Comparison of ENCODE assay signal across 7 mouse cellular contexts in the genomic region with DNA sequence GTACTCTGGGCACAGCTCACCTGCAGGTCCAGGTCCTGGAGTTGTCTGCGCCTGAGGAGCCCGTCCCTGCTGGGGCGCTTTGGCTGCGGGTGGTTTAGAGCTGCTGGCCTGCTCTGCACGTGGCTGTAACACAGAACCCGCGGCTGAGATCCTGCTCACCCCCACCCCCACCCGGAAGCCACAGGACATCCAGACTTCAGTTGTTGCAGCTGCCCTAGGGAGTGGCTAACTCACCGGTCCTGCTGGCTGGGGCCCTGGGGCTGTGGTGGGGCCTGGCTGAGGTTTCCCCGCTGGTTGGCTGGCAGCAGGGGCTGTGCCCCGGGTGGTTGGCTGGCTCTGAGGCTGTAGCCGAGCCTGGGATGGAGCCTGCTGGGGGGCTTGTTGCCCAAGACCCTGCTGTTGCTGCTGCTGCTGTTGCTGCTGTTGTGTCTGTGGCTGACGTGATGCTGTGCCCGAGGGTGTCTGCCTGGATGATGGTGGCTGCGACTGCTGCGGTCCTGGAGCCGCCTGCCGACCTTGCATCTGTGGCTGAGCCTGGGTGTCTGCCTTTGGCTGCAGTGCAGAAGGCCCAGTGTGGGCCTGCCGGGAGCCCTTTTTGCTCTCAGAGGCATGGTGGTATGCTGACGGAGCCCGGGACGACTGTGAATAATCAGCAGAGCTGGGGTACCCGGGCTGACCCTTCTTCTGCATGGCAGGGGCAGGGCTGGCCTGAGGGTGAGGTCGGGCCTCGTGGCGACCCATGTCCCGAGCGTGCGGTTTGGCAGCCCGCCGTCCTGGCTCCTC. TPM values are rescaled to one million over a fixed set of nuclear protein-coding genes. Genes with fewer than 3 reads are reported as not detected.
DNase-seq lines count a peak whose midpoint lies in the region; ATAC-seq lines count a peak whose summit lies in the region.

No protein-coding gene starts in this region.

- H3K9me3 ChIP-seq in hindbrain, embryonic 16.5 days (ENCODE audit: control insufficient read depth, low read length) = no peaks in the 10 kb centered on the region
- no peaks in the 10 kb centered on the region for H3K9me3 ChIP-seq in midbrain, embryonic 16.5 days (replicated peaks; ENCODE audit: control insufficient read depth, low read length, poor library complexity, severe bottlenecking)

- intact Hi-C loops in gastrocnemius, postnatal 36 days (cut with DNase I) = loop anchor here (10.0 kb wide), 1 partner anchor 330 kb away; a partner anchor contains a TSS

- H3K9ac ChIP-seq in hindbrain, embryonic 16.5 days (ENCODE audit: low read depth, low read length) = peak overlapping the region; percentile 18; the same call in 1 of the 2 replicates
- peak overlapping the region; percentile 18; the same call in 1 of the 2 replicates for H3K9ac ChIP-seq in midbrain, embryonic 16.5 days (ENCODE audit: low read depth, low read length)

- no peak overlapping the region for H3K4me2 ChIP-seq in hindbrain, embryonic 16.5 days (ENCODE audit: low read length)
- H3K4me2 ChIP-seq in midbrain, embryonic 16.5 days (ENCODE audit: low read length) = no peak overlapping the region

- no peak overlapping the region; the same call in 1 of the 2 replicates for H3K27ac ChIP-seq in hindbrain, embryonic 16.5 days (ENCODE audit: low read depth, low read length)
- H3K27ac ChIP-seq in midbrain, embryonic 16.5 days (ENCODE audit: low read length) = 0 out of 2 replicates have a peak overlapping the region, but pooled peaks have one; percentile 6

- 0 out of 2 replicates have a peak, but pooled peaks have one; percentile 26 for ATAC-seq in hindbrain, embryonic 16.5 days
- peak; percentile 43; the same call in 1 of the 2 replicates for ATAC-seq in midbrain, embryonic 16.5 days

- peaks cover 11% of the 10 kb centered on the region for H3K36me3 ChIP-seq in hindbrain, embryonic 16.5 days (ENCODE audit: control insufficient read depth, insufficient read depth, low read length)
- H3K36me3 ChIP-seq in midbrain, embryonic 16.5 days (ENCODE audit: control insufficient read depth, insufficient read depth, low read length) = peaks cover 26% of the 10 kb centered on the region

- H3K27me3 ChIP-seq in hindbrain, embryonic 16.5 days (replicated peaks; ENCODE audit: control insufficient read depth, insufficient read depth, low read length) = no peaks in the 10 kb centered on the region
- H3K27me3 ChIP-seq in midbrain, embryonic 16.5 days (ENCODE audit: control insufficient read depth, insufficient read depth, low read depth, low read length) = no peaks in the 10 kb centered on the region

- 30% methylated on average over 30 of the region's 31 CpGs for WGBS in hindbrain, embryonic 16.5 days
- 33% methylated on average over 31 of the region's 31 CpGs for WGBS in midbrain, embryonic 16.5 days

- H3K4me1 ChIP-seq in hindbrain, embryonic 16.5 days (ENCODE audit: control insufficient read depth, insufficient read depth, low read depth, low read length) = peaks cover 6% of the 10 kb centered on the region; the same call in 1 of the 2 replicates
- H3K4me1 ChIP-seq in midbrain, embryonic 16.5 days (ENCODE audit: control insufficient read depth, insufficient read depth, low read length) = no peaks in the 10 kb centered on the region

- H3K4me3 ChIP-seq in hindbrain, embryonic 16.5 days (ENCODE audit: low read length) = no peak overlapping the region
- no peak overlapping the region for H3K4me3 ChIP-seq in midbrain, embryonic 16.5 days (ENCODE audit: low read depth, low read length)

- peak; percentile 50 to 63 for DNase-seq in spleen, postnatal 10 days (ENCODE audit: low spot score in 2 of 2)
- no peak for DNase-seq in spleen, adult 18-20 months
- DNase-seq in cerebellum, postnatal 14 days = peak; percentile 62 to 64
- DNase-seq in gastrocnemius, postnatal 36 days = no peak
- DNase-seq in kidney, adult 9 months = no peak

RNA-seq across cellular contexts. Expression of a gene that starts 10.6 kb away (rescaled TPM):
- polyA plus RNA-seq in hindbrain, embryonic 16.5 days (2015; fragmentation: Nextera tagmentation; extraction: Ambion mirVana) = 58.6 and 60.9 TPM in 2 replicates
- 46.0 and 50.8 TPM in 2 replicates for polyA plus RNA-seq in midbrain, embryonic 16.5 days (2015; fragmentation: Nextera tagmentation; extraction: Ambion mirVana)
- total RNA-seq in gastrocnemius, postnatal 36 days (2021) = 10 to 100 TPM; 26.0 to 31.0 TPM

RNA-seq across cellular contexts. Expression of a gene that starts 21.8 kb away (rescaled TPM):
- polyA plus RNA-seq in hindbrain, embryonic 16.5 days (2015; fragmentation: Nextera tagmentation; extraction: Ambion mirVana) = 47.6 and 53.9 TPM in 2 replicates
- polyA plus RNA-seq in midbrain, embryonic 16.5 days (2015; fragmentation: Nextera tagmentation; extraction: Ambion mirVana) = 53.4 and 53.9 TPM in 2 replicates
- total RNA-seq in gastrocnemius, postnatal 36 days (2021) = 100 to 1,000 TPM; 141 to 153 TPM

RNA-seq across cellular contexts. Expression of a gene that starts 24.7 kb away (rescaled TPM):
- not detected in 2 replicates for polyA plus RNA-seq in hindbrain, embryonic 16.5 days (2015; fragmentation: Nextera tagmentation; extraction: Ambion mirVana)
- 0.09 TPM in 1 of 2 replicates, not detected in the other for polyA plus RNA-seq in midbrain, embryonic 16.5 days (2015; fragmentation: Nextera tagmentation; extraction: Ambion mirVana)
- total RNA-seq in gastrocnemius, postnatal 36 days (2021) = not detected

RNA-seq across cellular contexts. Expression of a gene that starts 52.0 kb away (rescaled TPM):
- 2.1 and 2.4 TPM in 2 replicates for polyA plus RNA-seq in hindbrain, embryonic 16.5 days (2015; fragmentation: Nextera tagmentation; extraction: Ambion mirVana)
- polyA plus RNA-seq in midbrain, embryonic 16.5 days (2015; fragmentation: Nextera tagmentation; extraction: Ambion mirVana) = 2.6 and 2.8 TPM in 2 replicates
- total RNA-seq in gastrocnemius, postnatal 36 days (2021) = 1 to 10 TPM; 1.5 to 2.6 TPM

RNA-seq across cellular contexts. Expression of a gene that starts 55.9 kb away (rescaled TPM):
- 25.1 and 25.7 TPM in 2 replicates for polyA plus RNA-seq in hindbrain, embryonic 16.5 days (2015; fragmentation: Nextera tagmentation; extraction: Ambion mirVana)
- polyA plus RNA-seq in midbrain, embryonic 16.5 days (2015; fragmentation: Nextera tagmentation; extraction: Ambion mirVana) = 19.8 and 22.8 TPM in 2 replicates
- 1 to 10 TPM; 3.3 to 3.8 TPM for total RNA-seq in gastrocnemius, postnatal 36 days (2021)

Comparison
In these comparisons a context has a peak if more than half of its experiments do, and no peak if none do; other contexts are left out.
1. DNase-seq: peak in spleen, postnatal 10 days (2 of 2) and cerebellum, postnatal 14 days (2 of 2); none in spleen, adult 18-20 months (0 of 2), gastrocnemius, postnatal 36 days (0 of 2) and kidney, adult 9 months (single experiment).